Mouse (Mus musculus) liver, postnatal 0 days (tissue): ENCODE measurements around the gene Fgd5.

ENCODE experiments used
- CTCF ChIP-seq: sonication (generic); IDR thresholded peaks from 2 replicates; pipeline ENCODE4 v1.5.1; 2016; ENCODE audit warnings: antibody characterized with exemption, low read depth
- EP300 ChIP-seq: IDR thresholded peaks from 2 replicates; pipeline ENCODE4 v1.6.1; 2016; ENCODE audit warnings: antibody characterized with exemption, low read depth, mild to moderate bottlenecking

DNA sequence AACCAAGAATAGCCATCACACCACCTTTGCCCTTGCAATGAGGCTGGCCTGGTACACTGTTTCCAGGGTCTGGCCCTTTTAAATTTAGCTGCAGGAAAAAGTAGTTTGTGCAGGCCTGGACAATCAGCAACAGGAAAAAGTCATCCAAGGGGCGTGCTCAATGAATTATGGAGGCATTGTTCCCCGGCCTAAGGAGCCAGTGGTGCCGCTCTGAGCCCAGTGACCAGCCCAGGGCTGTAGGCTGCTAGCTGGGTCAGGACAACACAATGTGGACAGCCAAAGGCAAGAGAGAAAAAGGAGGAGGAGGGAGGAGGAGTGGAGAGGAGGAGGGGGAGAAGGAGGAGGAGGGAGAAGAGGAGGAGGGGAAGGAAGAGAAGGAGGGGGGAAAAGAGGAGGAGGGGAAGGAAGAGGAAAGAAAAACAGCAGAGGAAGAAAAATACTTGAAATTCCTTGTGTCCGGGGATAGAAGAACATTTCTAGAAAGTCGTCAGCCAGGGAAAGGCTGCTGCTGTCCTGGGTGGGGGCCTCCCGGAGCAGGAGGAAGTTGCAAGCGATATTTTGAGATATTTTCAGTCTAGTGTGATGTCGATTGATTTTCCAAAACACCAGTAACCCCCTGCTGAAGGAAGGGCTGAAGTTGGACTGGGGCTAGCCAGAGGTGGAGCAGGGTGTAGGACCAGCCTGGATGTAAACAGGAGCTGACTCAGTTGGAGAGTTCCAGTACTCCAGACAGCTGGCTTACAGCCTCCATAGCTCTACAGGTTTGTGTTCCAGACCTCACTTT, 18.5 kb upstream of the Fgd5 start:
- TF ChIP-seq CTCF (no peak), EP300 (no peak)
